Mouse (Mus musculus): Measurements from ENCODE around the gene Cat.

- TF ChIP-seq POLR2A (IDR thresholded peaks at IDR 0.05; ENCODE audit: insufficient read depth, low read length) (no peak), EP300 (IDR thresholded peaks at IDR 0.05; ENCODE audit: insufficient read depth, low read depth, low read length) (no peak), CTCF (IDR thresholded peaks at IDR 0.05; ENCODE audit: low read depth, low read length) (no peak)
These were observed 27.3 kb upstream of the Cat start for GRCm38 (mm10) chr2:103512066-103512795.

Measured in ES-Bruce4 (cell line).